In the genomic region with DNA sequence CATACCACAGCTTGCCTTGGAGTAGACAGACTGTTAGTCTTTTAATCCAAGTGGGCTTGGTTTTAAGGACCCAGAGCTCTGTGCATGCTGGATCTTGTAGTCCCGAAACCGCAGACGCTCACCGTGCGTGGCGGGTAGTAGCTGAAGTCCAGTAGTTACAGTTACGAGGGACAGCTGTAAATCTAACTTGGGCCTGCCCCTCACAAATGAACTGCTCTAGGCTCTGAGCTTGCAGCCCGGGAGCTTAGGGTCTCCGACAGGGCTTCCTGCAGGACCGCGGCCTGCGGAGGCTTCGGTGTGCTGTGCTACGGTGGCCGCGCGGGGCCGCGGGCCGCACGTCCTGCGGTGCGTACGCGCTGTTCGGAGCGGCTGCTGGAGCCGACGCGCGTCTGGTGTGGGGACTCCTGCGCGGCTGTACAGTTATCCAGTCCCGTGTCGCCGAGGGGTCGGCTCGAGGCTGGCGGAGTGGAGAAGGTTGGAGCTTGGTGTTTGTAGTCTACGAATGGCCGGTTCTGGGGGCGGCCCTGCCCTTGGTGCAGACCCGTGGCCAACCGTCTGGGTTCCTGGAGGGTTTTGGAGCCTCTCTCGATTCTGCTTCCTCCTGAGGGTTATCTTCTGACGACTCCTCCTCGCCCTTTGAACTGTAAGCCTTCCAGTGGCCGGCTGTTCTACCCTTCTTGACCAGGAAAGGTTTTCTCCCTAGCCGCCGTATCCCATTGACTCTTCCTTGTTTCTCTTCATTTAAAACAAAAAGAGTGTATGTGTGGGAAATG, we compare ENCODE assay signal across 8 mouse cellular contexts. TPM values are rescaled to one million over a fixed set of nuclear protein-coding genes. Genes with fewer than 3 reads are reported as not detected.
DNase-seq lines count a peak whose midpoint lies in the region; ATAC-seq and TF ChIP-seq lines count a peak whose summit lies in the region.

A gene (plus strand): TSS at position 125 of the 773 bp plus-strand sequence.

- peak within 1 kb of the TSS; percentile 81 for H3K4me3 ChIP-seq in heart, embryonic 10.5 days
- H3K4me3 ChIP-seq in kidney, embryonic 14.5 days (ENCODE audit: low read length) = peak within 1 kb of the TSS; percentile 75
- H3K4me3 ChIP-seq in limb, embryonic 15.5 days = peak within 1 kb of the TSS; percentile 66
- H3K4me3 ChIP-seq in midbrain, postnatal 0 days (ENCODE audit: low read depth, low read length) = peak within 1 kb of the TSS; percentile 69

- H3K27me3 ChIP-seq in heart, embryonic 10.5 days (ENCODE audit: insufficient read depth, poor library complexity, severe bottlenecking) = no peaks in the 10 kb centered on the region
- H3K27me3 ChIP-seq in kidney, embryonic 14.5 days (ENCODE audit: control insufficient read depth, insufficient read depth, low read length) = no peaks in the 10 kb centered on the region
- H3K27me3 ChIP-seq in limb, embryonic 15.5 days = no peaks in the 10 kb centered on the region
- no peaks in the 10 kb centered on the region for H3K27me3 ChIP-seq in midbrain, postnatal 0 days (ENCODE audit: insufficient read depth, low read length)

- peak within 1 kb of the TSS; percentile 82 for H3K9ac ChIP-seq in kidney, embryonic 14.5 days (ENCODE audit: low read depth, low read length)
- peak within 1 kb of the TSS; percentile 83 for H3K9ac ChIP-seq in limb, embryonic 15.5 days
- H3K9ac ChIP-seq in midbrain, postnatal 0 days (replicated peaks; ENCODE audit: low read length, poor library complexity, severe bottlenecking) = peak within 1 kb of the TSS; percentile 89

- H3K36me3 ChIP-seq in heart, embryonic 10.5 days = no peaks in the 10 kb centered on the region
- no peaks in the 10 kb centered on the region for H3K36me3 ChIP-seq in kidney, embryonic 14.5 days (ENCODE audit: control insufficient read depth, insufficient read depth, low read length)
- no peaks in the 10 kb centered on the region for H3K36me3 ChIP-seq in limb, embryonic 15.5 days
- no peaks in the 10 kb centered on the region for H3K36me3 ChIP-seq in midbrain, postnatal 0 days (ENCODE audit: insufficient read depth, low read length)

- H3K4me2 ChIP-seq in kidney, embryonic 14.5 days (replicated peaks; ENCODE audit: low read depth, low read length) = peak within 1 kb of the TSS; percentile 70
- peak within 1 kb of the TSS; percentile 63 for H3K4me2 ChIP-seq in limb, embryonic 15.5 days
- peak within 1 kb of the TSS; percentile 55 for H3K4me2 ChIP-seq in midbrain, postnatal 0 days (ENCODE audit: low read depth, low read length, poor library complexity, severe bottlenecking)

- peak; percentile 79 to 85 for DNase-seq in B cell, adult 2 months
- DNase-seq in brain, embryonic 14.5 days (ENCODE audit: low read depth) = peak; percentile 97
- DNase-seq in heart, embryonic 10.5 days (ENCODE audit: low spot score) = peak; percentile 94
- DNase-seq in midbrain, postnatal 0 days (ENCODE audit: low spot score) = peak; percentile 89
- DNase-seq in spleen, postnatal 10 days (ENCODE audit: low spot score in 2 of 2) = peak; percentile 66 to 80

- 0% methylated on average over 50 of the region's 50 CpGs for WGBS in heart, embryonic 10.5 days
- WGBS in kidney, embryonic 14.5 days = under 1% methylated on average over 50 of the region's 50 CpGs
- under 1% methylated on average over 50 of the region's 50 CpGs for WGBS in limb, embryonic 15.5 days
- under 1% methylated on average over 49 of the region's 50 CpGs for WGBS in midbrain, postnatal 0 days

- peak; percentile 71 for ATAC-seq in erythroblast, adult 5-6 weeks (replicated peaks; ENCODE audit: low FRiP score, poor library complexity, severe bottlenecking)
- peak; percentile 98 for ATAC-seq in kidney, embryonic 14.5 days (ENCODE audit: low FRiP score, low TSS enrichment)
- ATAC-seq in limb, embryonic 15.5 days (ENCODE audit: insufficient number of reproducible peaks, low FRiP score, low TSS enrichment, low read depth) = peak; percentile 91
- ATAC-seq in midbrain, postnatal 0 days (ENCODE audit: low FRiP score) = peak; percentile 97

- no peaks in the 10 kb centered on the region for H3K9me3 ChIP-seq in heart, embryonic 10.5 days
- H3K9me3 ChIP-seq in kidney, embryonic 14.5 days (ENCODE audit: control insufficient read depth, low read length) = no peaks in the 10 kb centered on the region
- H3K9me3 ChIP-seq in limb, embryonic 15.5 days = no peaks in the 10 kb centered on the region
- H3K9me3 ChIP-seq in midbrain, postnatal 0 days (ENCODE audit: low read length) = no peaks in the 10 kb centered on the region

- peaks cover 7% of the 10 kb centered on the region; the same call in 1 of the 2 replicates for H3K4me1 ChIP-seq in heart, embryonic 10.5 days
- 0 out of 2 replicates have a peak, but pooled peaks cover 3% of the 10 kb centered on the region for H3K4me1 ChIP-seq in kidney, embryonic 14.5 days (ENCODE audit: control insufficient read depth, insufficient read depth, low read length)
- no peaks in the 10 kb centered on the region for H3K4me1 ChIP-seq in limb, embryonic 15.5 days
- H3K4me1 ChIP-seq in midbrain, postnatal 0 days (ENCODE audit: insufficient read depth, low read length) = no peaks in the 10 kb centered on the region

- TF ChIP-seq CTCF in brain, embryonic 14.5 days (IDR thresholded peaks at IDR 0.05; ENCODE audit: borderline replicate concordance, extremely low read depth, insufficient read depth, insufficient read length) = no peak
- TF ChIP-seq CTCF in midbrain, postnatal 0 days (IDR thresholded peaks at IDR 0.05) = peak; percentile 2; the same call in 1 of the 2 replicates

- TF ChIP-seq POLR2A in brain, embryonic 14.5 days (IDR thresholded peaks at IDR 0.05; ENCODE audit: borderline replicate concordance, extremely low read depth, insufficient read depth, insufficient read length, poor library complexity, severe bottlenecking) = peak; percentile 77

- peak within 1 kb of the TSS; percentile 99 for H3K27ac ChIP-seq in heart, embryonic 10.5 days
- H3K27ac ChIP-seq in kidney, embryonic 14.5 days (ENCODE audit: low read depth, low read length) = peak within 1 kb of the TSS; percentile 94
- H3K27ac ChIP-seq in limb, embryonic 15.5 days = peak within 1 kb of the TSS; percentile 96
- peak within 1 kb of the TSS; percentile 97 for H3K27ac ChIP-seq in midbrain, postnatal 0 days (ENCODE audit: low read depth, low read length)

RNA-seq across cellular contexts. Expression of the gene that starts here (rescaled TPM):
- 11.8 and 12.0 TPM in 2 replicates for polyA plus RNA-seq in brain, embryonic 14.5 days (2012; rRNA removed)
- total RNA-seq in erythroblast, adult 5-6 weeks (2015; ENCODE audit: low replicate concordance) = 3.1 and 5.8 TPM in 2 replicates
- 2.2 and 3.0 TPM in 2 replicates for total RNA-seq in erythroblast, adult 5-6 weeks (2017; ENCODE audit: low replicate concordance)
- polyA plus RNA-seq in heart, embryonic 10.5 days (2016; fragmentation: Nextera tagmentation; extraction: Ambion mirVana) = 10.9 and 11.7 TPM in 2 replicates
- 6.7 and 16.2 TPM in 2 replicates for polyA plus RNA-seq in kidney, embryonic 14.5 days (2014; fragmentation: Nextera tagmentation; extraction: Ambion mirVana)
- 13.5 and 14.0 TPM in 2 replicates for polyA plus RNA-seq in limb, embryonic 15.5 days (2015; fragmentation: Nextera tagmentation; extraction: Ambion mirVana)
- 8.7 and 13.9 TPM in 2 replicates for total RNA-seq in midbrain, postnatal 0 days (2014; rRNA removed)
- polyA plus RNA-seq in midbrain, postnatal 0 days (2015; fragmentation: Nextera tagmentation; extraction: Ambion mirVana) = 15.8 and 16.0 TPM in 2 replicates

Comparison
In these comparisons a context has a peak if more than half of its experiments do, and no peak if none do; other contexts are left out.
1. Peak in every context shown above with its lines: DNase-seq, ATAC-seq, H3K4me3 ChIP-seq and H3K27ac ChIP-seq.